Mouse (Mus musculus): ENCODE measurements around the gene Nepn. TPM values are rescaled to one million over a fixed set of nuclear protein-coding genes. Genes with fewer than 3 reads are reported as not detected.

Gene Nepn
- polyA plus RNA-seq, 1 experiment from 2014 or later = not detected

GRCm38 (mm10) chr10:52417998-52418860, 29.5 kb downstream of the Nepn start:
- Histone ChIP-seq H3K27me3 (ENCODE audit: control insufficient read depth, insufficient read depth, low read length) (no peaks in the 10 kb centered on the region), H3K9ac (replicated peaks; ENCODE audit: low read depth, low read length) (peak overlapping the region; percentile 69), H3K4me3 (ENCODE audit: low read depth, low read length) (peak overlapping the region; percentile 56), H3K4me1 (ENCODE audit: control insufficient read depth, insufficient read depth, low read length) (peaks cover 12% of the 10 kb centered on the region), H3K4me2 (ENCODE audit: low read depth, low read length) (peak overlapping the region; percentile 86), H3K27ac (ENCODE audit: low read depth, low read length) (peak overlapping the region; percentile 92), H3K9me3 (ENCODE audit: control insufficient read depth, low read length) (no peaks in the 10 kb centered on the region), H3K36me3 (ENCODE audit: control insufficient read depth, insufficient read depth, low read length) (no peaks in the 10 kb centered on the region)
- 3% methylated on average over 39 of the region's 39 CpGs for WGBS
- peak; percentile 67 for ATAC-seq (ENCODE audit: low read depth)

GRCm38 (mm10) chr10:52418931-52419330, 30.2 kb downstream of the Nepn start:
- no peak for ATAC-seq (ENCODE audit: low read depth)
- Histone ChIP-seq H3K27me3 (ENCODE audit: control insufficient read depth, insufficient read depth, low read length) (no peaks in the 10 kb centered on the region), H3K9me3 (ENCODE audit: control insufficient read depth, low read length) (no peaks in the 10 kb centered on the region), H3K27ac (ENCODE audit: low read depth, low read length) (no peak overlapping the region), H3K9ac (replicated peaks; ENCODE audit: low read depth, low read length) (peak overlapping the region; percentile 69; the same call in 1 of the 2 replicates), H3K36me3 (ENCODE audit: control insufficient read depth, insufficient read depth, low read length) (no peaks in the 10 kb centered on the region), H3K4me3 (ENCODE audit: low read depth, low read length) (peak overlapping the region; percentile 56), H3K4me1 (ENCODE audit: control insufficient read depth, insufficient read depth, low read length) (peaks cover 12% of the 10 kb centered on the region), H3K4me2 (ENCODE audit: low read depth, low read length) (peak overlapping the region; percentile 86)
- WGBS = 42% methylated on average over 5 of the region's 5 CpGs

- no peak overlapping the region for H3K9ac ChIP-seq (replicated peaks; ENCODE audit: low read depth, low read length)
- no peak overlapping the region for H3K27ac ChIP-seq (ENCODE audit: low read depth, low read length)
- no peaks in the 10 kb centered on the region for H3K36me3 ChIP-seq (ENCODE audit: control insufficient read depth, insufficient read depth, low read length)
- H3K9me3 ChIP-seq (ENCODE audit: control insufficient read depth, low read length) = no peaks in the 10 kb centered on the region
- H3K4me3 ChIP-seq (ENCODE audit: low read depth, low read length) = peak overlapping the region; percentile 56
- peak overlapping the region; percentile 86 for H3K4me2 ChIP-seq (ENCODE audit: low read depth, low read length)
- WGBS = 41% methylated on average over 4 of the region's 4 CpGs
- peaks cover 12% of the 10 kb centered on the region for H3K4me1 ChIP-seq (ENCODE audit: control insufficient read depth, insufficient read depth, low read length)
- H3K27me3 ChIP-seq (ENCODE audit: control insufficient read depth, insufficient read depth, low read length) = no peaks in the 10 kb centered on the region
- no peak for ATAC-seq (ENCODE audit: low read depth)
Observed at GRCm38 (mm10) chr10:52419402-52419801, 30.6 kb downstream of the Nepn start.

GRCm38 (mm10) chr10:52420526-52420925, 31.8 kb downstream of the Nepn start:
- Histone ChIP-seq H3K4me3 (ENCODE audit: low read depth, low read length) (no peak overlapping the region), H3K27ac (ENCODE audit: low read depth, low read length) (no peak overlapping the region), H3K9ac (replicated peaks; ENCODE audit: low read depth, low read length) (no peak overlapping the region), H3K27me3 (ENCODE audit: control insufficient read depth, insufficient read depth, low read length) (no peaks in the 10 kb centered on the region), H3K9me3 (ENCODE audit: control insufficient read depth, low read length) (no peaks in the 10 kb centered on the region), H3K4me1 (ENCODE audit: control insufficient read depth, insufficient read depth, low read length) (peaks cover 12% of the 10 kb centered on the region), H3K4me2 (ENCODE audit: low read depth, low read length) (no peak overlapping the region), H3K36me3 (ENCODE audit: control insufficient read depth, insufficient read depth, low read length) (no peaks in the 10 kb centered on the region)
- no peak for ATAC-seq (ENCODE audit: low read depth)
- 92% methylated on average over 1 of the region's 1 CpGs for WGBS

GRCm38 (mm10) chr10:52421716-52422115, 32.9 kb downstream of the Nepn start:
- no peak for ATAC-seq (ENCODE audit: low read depth)
- Histone ChIP-seq H3K4me2 (ENCODE audit: low read depth, low read length) (no peak overlapping the region), H3K9me3 (ENCODE audit: control insufficient read depth, low read length) (no peaks in the 10 kb centered on the region), H3K27me3 (ENCODE audit: control insufficient read depth, insufficient read depth, low read length) (no peaks in the 10 kb centered on the region), H3K4me1 (ENCODE audit: control insufficient read depth, insufficient read depth, low read length) (peaks cover 12% of the 10 kb centered on the region), H3K27ac (ENCODE audit: low read depth, low read length) (no peak overlapping the region), H3K36me3 (ENCODE audit: control insufficient read depth, insufficient read depth, low read length) (no peaks in the 10 kb centered on the region), H3K4me3 (ENCODE audit: low read depth, low read length) (no peak overlapping the region), H3K9ac (replicated peaks; ENCODE audit: low read depth, low read length) (no peak overlapping the region)
- 93% methylated on average over 6 of the region's 6 CpGs for WGBS

- no peak overlapping the region for H3K9ac ChIP-seq (replicated peaks; ENCODE audit: low read depth, low read length)
- H3K27me3 ChIP-seq (ENCODE audit: control insufficient read depth, insufficient read depth, low read length) = no peaks in the 10 kb centered on the region
- H3K4me2 ChIP-seq (ENCODE audit: low read depth, low read length) = no peak overlapping the region
- H3K4me3 ChIP-seq (ENCODE audit: low read depth, low read length) = no peak overlapping the region
- H3K36me3 ChIP-seq (ENCODE audit: control insufficient read depth, insufficient read depth, low read length) = no peaks in the 10 kb centered on the region
- WGBS = 88% methylated on average over 2 of the region's 2 CpGs
- peaks cover 12% of the 10 kb centered on the region for H3K4me1 ChIP-seq (ENCODE audit: control insufficient read depth, insufficient read depth, low read length)
- H3K9me3 ChIP-seq (ENCODE audit: control insufficient read depth, low read length) = no peaks in the 10 kb centered on the region
- no peak for ATAC-seq (ENCODE audit: low read depth)
- no peak overlapping the region for H3K27ac ChIP-seq (ENCODE audit: low read depth, low read length)
Observed at GRCm38 (mm10) chr10:52423097-52423496, 34.3 kb downstream of the Nepn start.

- H3K4me3 ChIP-seq (ENCODE audit: low read depth, low read length) = no peak overlapping the region
- H3K9me3 ChIP-seq (ENCODE audit: control insufficient read depth, low read length) = no peaks in the 10 kb centered on the region
- no peaks in the 10 kb centered on the region for H3K4me1 ChIP-seq (ENCODE audit: control insufficient read depth, insufficient read depth, low read length)
- H3K27me3 ChIP-seq (ENCODE audit: control insufficient read depth, insufficient read depth, low read length) = no peaks in the 10 kb centered on the region
- no peak for ATAC-seq (ENCODE audit: low read depth)
- 90% methylated on average over 7 of the region's 7 CpGs for WGBS
- H3K36me3 ChIP-seq (ENCODE audit: control insufficient read depth, insufficient read depth, low read length) = peaks cover 13% of the 10 kb centered on the region
- H3K4me2 ChIP-seq (ENCODE audit: low read depth, low read length) = no peak overlapping the region
- no peak overlapping the region for H3K27ac ChIP-seq (ENCODE audit: low read depth, low read length)
- H3K9ac ChIP-seq (replicated peaks; ENCODE audit: low read depth, low read length) = no peak overlapping the region
Observed at GRCm38 (mm10) chr10:52426314-52426980, 37.7 kb downstream of the Nepn start.

- no peaks in the 10 kb centered on the region for H3K27me3 ChIP-seq (ENCODE audit: control insufficient read depth, insufficient read depth, low read length)
- no peak overlapping the region for H3K27ac ChIP-seq (ENCODE audit: low read depth, low read length)
- no peak for ATAC-seq (ENCODE audit: low read depth)
- H3K9me3 ChIP-seq (ENCODE audit: control insufficient read depth, low read length) = no peaks in the 10 kb centered on the region
- WGBS = 33% methylated on average over 2 of the region's 2 CpGs
- H3K4me3 ChIP-seq (ENCODE audit: low read depth, low read length) = no peak overlapping the region
- peaks cover 13% of the 10 kb centered on the region for H3K36me3 ChIP-seq (ENCODE audit: control insufficient read depth, insufficient read depth, low read length)
- no peak overlapping the region for H3K4me2 ChIP-seq (ENCODE audit: low read depth, low read length)
- H3K9ac ChIP-seq (replicated peaks; ENCODE audit: low read depth, low read length) = no peak overlapping the region
- H3K4me1 ChIP-seq (ENCODE audit: control insufficient read depth, insufficient read depth, low read length) = no peaks in the 10 kb centered on the region
Observed at GRCm38 (mm10) chr10:52427634-52428415, 39.1 kb downstream of the Nepn start.
